Mouse (Mus musculus) left cerebral cortex, postnatal 25 days (tissue): ENCODE data around the gene Ctnnbl1. TPM values are rescaled to one million over a fixed set of nuclear protein-coding genes. Genes with fewer than 3 reads are reported as not detected.

ENCODE experiments used
- DNase-seq, 2 experiments: peaks; one replicate each; pipeline ENCODE4 v3.0.0; 2022; ENCODE audit warnings: low spot score in 2 of 2, mixed read lengths in 1 of 2
- intact Hi-C: fragments of 180-260 bp; cut with DNase I; formaldehyde crosslinking; loops from one replicate; pipeline ENCODE4 v1.15.1; 2025
- total RNA-seq, 2 experiments: library from RNA; stranded (reverse); gene quantifications; 2 replicates each; pipeline ENCODE4 v1.2.3; 2021

The Ctnnbl1 gene
- total RNA-seq, 2 experiments from 2014 or later = 29.1 to 29.4 TPM

DNA sequence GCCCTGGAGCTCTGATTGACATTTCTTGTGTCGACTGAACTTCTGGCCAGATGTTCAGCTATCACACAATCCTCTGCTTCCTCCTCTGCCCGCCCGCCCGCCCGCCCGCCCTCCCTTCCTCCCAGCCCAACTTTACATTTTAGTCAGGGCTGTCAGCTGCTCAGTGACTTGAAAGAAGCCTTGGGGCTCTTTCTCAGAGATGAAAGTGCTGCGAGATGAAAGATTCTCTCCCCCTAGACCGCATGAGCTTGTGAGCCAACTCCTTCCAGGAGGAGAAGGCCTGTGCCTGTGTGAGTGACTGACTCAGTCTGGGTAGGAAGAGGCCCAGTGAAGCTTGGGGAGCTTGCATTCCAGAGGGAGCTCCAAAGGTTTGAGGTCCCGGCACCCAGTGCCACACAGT is 9.4 kb downstream of the Ctnnbl1 start:
- intact Hi-C loops = loop anchor here (5.0 kb wide), 4 partner anchors 56 to 166 kb away; partner anchors contain the start of gene Vstm2l
- DNase-seq = no peak

DNA sequence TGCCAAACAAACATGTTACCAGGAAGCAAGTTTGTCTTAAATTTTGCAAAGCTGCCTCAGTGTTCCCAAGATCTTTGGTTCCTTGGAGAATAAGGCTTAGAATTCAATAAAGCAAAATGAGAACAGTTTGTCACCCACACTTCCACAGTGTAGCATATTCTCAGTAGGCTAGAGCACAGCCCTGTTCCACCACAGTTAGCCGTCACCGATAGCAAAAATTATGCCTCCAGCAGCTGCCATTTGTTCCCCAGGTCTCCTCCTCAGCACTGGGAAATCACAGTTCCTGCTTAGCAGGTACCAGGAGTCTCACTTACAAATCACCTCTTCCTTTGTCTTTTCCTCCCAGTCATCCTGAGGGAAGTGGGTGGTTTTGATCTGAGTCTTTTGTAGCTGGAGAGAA is 10.8 kb downstream of the Ctnnbl1 start:
- DNase-seq = peak in 1 of 2 experiments; percentile 59
- intact Hi-C loops = loop anchor here (5.0 kb wide), 4 partner anchors 54 to 164 kb away; partner anchors contain the start of gene Vstm2l

DNA sequence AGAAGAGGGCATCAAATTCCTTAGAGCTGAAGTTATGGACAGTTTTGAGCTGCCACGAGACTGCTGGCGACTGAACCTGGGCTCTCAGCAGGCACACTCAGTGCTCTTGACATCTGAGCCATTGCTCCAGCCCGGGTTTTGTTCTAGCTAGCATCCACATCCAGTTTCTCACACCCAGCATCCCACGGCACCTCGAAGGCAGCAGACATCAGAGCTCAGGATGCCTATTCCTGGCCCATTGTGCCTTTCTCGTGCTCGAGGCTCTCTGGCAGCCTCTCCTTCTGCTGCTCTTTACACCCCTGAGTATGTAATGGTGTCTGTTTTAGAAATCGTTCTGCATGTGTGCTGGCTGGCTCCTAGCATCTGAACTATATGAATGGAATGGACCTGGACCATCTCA is 13.3 kb downstream of the Ctnnbl1 start:
- intact Hi-C loops = no loop called here
- peak in 1 of 2 experiments; percentile 64 for DNase-seq

DNA sequence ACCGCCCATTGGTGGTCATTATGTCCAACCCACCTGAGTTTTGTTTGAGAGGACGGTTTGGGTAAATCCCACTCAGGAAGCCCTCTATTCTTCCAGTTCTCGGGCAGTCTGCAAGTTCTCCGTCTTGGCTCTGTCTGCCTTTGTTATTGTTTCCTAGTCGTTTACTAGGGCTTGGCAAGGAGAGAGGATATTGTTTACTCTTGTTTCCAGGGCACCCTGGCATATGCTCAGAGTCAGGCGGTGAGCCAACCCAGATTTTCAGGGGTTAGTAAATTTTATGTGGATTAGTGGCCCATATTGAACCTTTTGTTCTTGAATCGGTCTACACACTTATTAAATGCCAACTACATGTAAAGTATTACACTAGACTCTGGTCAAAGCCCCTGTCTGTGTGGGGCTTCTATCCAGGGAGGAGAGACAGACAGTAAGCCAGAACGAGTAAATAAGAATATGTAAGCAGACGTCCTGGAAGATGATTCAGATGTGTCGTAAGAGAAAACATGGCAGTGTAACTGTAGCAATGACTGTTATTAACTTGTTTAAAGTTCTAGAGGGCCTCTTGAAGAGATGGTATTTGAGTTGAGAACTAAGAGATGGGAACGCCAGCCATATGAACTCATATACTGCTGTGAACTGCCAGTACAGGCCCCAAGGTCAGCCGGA is 13.9 kb downstream of the Ctnnbl1 start:
- no peak for DNase-seq
- intact Hi-C loops = no loop called here

DNA sequence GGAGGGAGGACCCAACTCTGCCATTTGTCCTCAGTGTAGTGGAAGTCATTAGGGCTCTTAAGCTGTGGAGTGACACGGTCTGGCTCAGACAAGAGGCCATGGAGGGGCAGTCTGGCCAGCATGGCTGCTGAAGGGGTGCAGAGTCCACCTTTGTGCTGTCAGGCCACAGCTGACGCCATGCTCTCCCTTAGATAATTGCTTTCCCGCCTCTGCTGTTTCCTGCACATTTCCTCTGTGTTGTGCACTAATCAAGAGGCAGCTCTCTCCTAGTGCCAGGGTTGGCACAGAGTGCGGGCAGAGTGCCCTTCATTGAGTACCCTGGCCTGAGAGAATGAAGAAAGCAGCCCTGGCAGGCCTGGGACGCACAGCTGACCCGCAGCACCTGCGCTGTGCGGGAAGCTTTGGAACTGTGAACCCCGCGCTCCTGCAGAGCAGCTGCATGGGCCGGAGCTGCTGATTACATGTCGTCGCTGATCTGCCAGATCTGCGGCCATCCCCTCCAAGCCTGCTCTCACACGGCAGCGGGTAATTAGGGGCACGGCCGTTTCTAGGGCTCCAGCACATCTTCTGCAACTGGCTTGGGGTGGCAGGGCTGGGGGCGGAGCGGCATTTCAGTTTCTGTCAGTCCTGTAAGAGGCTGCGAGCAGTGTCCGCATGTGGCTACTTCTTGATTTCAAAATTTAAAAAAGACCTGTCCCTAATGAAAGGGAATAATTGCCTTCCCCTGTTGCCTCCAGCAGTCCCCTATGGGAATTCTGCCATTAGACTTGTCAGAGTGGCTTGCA is 14.6 kb downstream of the Ctnnbl1 start:
- peak; percentile 39 to 68 for DNase-seq
- intact Hi-C loops = no loop called here

DNA sequence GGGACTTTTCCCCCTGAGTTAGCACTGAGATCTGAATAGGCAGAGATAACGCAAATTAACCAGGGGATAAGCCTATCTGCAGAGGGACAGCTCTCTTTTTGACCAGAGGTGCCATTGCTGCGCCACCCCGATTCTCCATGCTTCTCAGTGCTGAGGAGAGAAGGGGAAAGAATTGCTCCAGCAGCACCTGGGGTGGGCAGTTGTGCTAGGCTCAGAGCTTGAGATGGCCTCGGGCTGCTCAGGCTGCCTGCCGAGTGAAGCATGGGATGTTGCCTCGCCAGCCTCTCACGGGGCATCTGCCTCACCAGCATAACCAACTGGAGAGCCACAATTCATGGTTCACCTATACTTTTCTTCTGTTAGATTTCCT is 15.2 kb downstream of the Ctnnbl1 start:
- intact Hi-C loops = no loop called here
- no peak for DNase-seq

DNA sequence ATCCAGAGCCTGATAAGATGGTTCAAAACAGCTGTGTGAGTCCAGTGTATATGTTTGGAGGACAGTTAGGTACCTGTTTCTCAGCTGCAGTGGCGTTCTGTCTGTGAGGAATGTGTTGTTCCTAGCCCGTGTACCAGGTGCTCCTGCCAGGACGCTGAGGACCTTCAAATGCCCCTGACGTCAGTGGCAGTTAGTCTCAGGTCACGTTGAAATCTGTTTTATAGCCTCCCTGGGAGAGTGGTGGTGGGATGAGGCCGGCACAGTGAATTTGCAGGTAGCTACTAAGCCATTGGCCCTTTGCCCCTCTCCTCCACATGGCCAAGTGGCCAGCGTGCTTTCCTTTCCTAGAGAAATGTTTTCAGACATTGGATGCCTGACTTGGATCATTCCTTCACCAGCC is 18.6 kb downstream of the Ctnnbl1 start:
- DNase-seq = no peak
- intact Hi-C loops = no loop called here

DNA sequence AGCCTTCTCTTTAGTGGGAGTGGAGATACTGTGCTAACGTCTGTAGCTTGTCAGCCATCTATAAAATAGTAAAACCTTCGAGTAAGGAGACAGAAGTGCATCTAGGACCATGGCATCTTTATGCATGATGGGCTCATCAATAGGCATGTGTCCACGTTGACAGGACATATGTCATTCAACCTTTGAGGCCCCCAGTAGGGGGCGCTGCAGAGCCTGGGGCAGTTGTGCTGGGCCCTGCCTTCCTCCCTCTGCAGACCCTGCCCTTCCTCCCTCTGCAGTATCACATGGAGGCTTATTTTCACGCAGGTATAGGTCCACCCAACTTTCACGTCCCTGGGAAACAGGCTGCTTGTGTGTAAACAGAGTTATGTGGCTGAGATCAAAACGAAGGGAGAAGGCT is 19.0 kb downstream of the Ctnnbl1 start:
- intact Hi-C loops = no loop called here

DNA sequence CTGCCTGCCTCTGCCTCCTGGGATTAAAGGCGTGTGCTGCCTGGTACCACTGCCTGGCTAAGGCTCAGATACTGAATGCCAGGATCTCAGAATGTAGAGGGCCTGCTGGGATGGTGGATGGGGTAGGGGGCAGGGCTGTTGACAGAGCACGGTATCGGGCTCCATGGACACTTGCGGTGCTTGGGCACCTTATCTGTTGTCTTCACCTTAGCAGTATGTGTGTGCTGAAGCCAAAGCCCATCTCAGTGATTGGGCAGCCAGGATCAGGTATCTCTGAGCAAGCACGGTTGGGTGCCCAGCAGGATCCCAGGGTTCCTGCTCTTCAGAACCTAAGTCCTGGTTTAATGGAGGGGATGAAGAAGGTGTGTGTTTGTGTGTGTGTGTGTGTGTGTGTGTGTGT is 21.2 kb downstream of the Ctnnbl1 start:
- DNase-seq = no peak
- intact Hi-C loops = no loop called here

More for the DNA sequence above, 19.0 kb downstream of the Ctnnbl1 start:
- no peak for DNase-seq

DNA sequence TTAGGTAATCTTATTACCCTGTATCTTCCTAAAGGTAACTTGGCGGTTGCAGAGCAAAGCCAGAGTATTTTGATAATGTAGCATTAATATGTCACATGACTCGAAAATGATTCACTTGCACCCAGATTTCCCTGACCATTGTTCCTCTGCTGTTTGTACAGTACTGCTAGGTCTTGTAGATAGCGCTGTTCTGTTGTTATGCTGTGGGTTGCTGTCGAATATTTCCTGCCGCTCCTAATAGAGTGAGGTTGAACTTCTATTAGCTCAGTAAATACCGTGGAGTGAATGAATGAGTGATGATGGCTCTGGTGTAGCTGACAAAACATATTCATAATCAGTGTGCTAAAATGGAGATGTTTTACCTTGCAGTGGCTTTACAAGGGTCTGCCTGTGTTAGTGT is 22.5 kb downstream of the Ctnnbl1 start:
- no peak for DNase-seq
- intact Hi-C loops = no loop called here

DNA sequence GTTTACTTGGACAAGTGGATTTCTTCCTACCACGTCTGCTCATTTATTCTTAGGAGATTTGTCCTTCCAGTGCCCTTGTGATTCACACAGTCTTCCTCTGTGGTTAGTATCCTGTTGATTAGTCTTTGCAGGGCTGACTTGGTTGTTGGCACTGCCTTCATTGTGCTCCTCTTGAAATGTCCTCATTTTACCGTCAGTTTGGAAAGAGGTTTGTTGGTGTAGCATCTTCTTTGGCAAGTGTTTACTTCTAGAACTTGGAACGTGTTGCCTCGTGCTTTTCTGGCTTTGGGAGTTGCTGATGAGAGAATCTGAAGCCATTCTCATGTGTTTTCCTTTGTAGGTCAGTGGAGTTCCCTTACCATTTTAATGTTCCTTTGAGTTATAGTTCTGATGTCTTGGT is 25.7 kb downstream of the Ctnnbl1 start:
- intact Hi-C loops = no loop called here
- DNase-seq = no peak

DNA sequence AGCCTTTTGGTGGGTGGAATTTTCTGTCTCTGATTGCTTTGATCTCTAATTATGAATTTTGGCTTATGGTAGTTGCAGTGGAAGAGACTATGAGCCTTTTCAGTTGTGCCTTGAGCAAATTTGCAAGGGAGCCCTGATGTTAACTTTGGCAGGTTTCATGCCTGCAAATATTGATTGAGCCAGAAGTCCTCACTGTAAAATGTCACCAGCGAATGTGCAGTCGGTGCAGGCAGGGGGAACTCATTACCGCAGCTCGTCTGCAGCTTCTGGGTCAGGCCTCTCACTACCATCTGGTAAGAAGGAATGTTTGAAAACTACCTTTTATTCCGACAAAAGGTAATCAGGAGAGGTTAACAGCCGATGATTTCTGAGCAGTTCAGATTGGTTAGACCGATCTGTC is 29.4 kb downstream of the Ctnnbl1 start:
- no peak for DNase-seq
- intact Hi-C loops = no loop called here

DNA sequence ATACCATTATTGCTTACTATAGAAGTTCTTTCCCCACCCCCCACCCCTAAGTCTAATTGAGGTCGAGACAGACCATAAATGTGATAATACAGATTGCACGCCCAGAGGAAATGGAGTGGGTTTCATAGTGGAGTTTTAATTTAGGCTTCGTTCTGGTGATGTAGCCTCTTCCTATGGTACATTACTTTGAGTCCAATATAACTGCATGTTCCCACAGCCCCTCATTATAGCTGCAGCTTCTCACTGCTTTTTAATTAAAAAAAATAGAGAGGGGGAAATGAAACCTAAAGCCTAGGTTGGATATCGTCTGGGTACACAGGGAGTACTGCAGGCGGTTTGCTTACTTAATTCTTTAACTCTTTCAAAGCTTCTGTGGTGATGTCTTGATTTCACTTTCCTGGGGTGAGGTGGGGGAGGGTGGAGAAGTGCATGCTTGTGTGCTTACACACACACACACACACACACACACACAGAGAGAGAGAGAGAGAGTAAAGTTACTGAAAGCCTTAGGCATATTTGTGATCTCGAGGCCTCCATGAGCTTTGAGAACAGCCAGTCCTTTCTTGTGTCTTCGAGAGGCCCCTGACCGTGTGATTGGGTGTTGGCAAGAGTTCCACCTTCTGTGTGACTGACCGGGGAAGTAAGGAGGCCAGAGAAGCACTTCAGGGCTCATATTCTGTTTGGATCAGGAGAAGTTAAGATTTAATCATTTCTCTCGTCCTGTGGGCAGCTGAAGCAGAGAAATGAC is 31.7 kb downstream of the Ctnnbl1 start:
- intact Hi-C loops = no loop called here
- DNase-seq = no peak

DNA sequence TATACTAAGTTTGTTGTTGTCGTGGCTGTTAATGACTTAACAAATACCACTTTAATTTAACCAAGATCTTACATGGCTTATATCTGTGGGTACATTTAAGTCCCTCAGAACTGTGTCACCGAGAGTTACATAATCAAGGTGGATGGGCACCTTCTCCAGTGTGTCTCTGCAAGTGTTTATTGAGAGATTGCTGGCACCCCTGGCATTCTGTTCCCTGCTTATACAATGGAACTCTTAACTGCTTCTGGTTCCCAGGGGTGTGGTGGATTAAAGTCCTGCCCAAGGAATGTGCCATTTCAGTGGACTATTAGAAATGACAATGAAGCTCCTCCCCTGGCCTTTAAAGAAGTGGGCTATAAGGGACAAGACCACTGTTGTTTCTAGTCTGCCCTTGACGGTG is 33.6 kb downstream of the Ctnnbl1 start:
- DNase-seq = no peak
- intact Hi-C loops = no loop called here

DNA sequence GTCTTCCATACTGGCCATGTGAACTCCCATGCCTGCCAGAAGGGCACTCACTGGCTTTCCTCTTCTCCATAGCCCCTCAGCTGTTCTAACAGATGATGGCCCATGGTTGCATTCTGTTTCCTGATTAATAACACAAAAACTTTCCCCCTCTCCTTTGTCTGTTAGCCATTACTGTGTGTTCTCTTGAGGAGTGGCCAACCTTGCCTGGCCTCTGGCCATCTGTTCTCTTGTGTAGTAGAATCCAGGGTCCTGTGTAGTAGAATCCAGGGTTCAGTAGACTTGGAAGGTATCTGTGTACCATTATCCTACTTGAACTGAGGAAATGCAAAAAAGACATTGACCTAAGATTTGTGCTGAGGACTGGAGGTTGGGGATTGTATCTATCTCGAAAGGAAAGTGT is 36.5 kb downstream of the Ctnnbl1 start:
- intact Hi-C loops = no loop called here
- DNase-seq = no peak

DNA sequence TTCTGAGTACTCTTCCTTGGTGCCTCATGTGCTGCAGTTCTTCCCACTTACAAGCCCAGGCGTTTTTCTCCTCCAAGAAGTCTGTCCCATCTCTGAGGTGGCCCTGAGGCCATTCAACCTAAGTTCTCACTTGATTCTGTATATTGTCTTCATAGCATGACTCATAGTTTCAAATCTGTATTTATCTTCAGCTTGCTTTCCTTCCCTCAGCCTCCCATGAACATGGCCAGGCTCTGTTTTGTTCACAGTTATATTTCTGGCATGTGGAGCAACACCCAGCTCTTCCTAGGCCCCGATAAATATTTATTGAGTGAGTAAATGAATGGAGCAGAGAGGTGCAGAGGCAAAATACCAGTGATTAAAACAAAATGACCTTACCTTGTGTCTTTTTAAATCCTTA is 38.8 kb downstream of the Ctnnbl1 start:
- intact Hi-C loops = no loop called here
- DNase-seq = peak in 1 of 2 experiments; percentile 73

DNA sequence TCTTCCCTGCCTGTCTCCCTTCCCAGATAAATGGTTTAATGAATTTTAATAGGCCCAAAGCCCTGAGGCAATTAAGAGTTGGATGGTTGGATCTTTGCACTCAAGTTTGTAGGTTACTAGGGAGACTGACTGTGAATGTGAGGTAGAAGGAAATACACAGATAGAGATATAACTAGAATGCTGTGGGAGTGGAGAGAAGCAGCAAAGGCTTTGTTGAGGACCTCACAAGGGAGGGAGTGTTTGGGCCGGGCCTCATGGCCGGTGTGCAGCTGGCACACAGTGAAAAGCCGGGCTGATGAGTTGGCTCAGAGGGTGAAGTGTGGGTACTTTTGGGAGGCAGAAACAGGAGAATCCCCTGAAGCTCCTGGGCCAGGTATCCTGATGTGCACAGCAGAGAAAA is 43.8 kb downstream of the Ctnnbl1 start:
- intact Hi-C loops = no loop called here
- no peak for DNase-seq

DNA sequence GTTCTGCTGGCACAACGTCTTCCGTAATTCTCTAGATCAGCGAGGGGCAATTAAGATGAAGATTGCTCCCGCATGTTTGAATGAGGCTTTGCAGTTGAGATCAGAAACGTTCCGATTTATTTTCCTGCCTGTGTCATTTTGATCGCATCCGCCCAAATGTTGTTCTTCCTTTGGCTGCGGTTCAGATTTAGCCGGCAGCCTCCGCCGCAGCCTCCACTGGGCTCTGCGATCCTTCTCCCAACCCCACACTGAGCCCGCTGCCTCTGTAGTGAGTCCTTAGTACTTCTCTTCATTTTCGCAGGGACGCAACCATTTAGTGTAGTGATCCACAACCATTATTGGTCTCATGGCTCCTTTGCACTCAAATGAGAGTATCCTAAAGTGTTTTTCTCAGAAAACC is 46.0 kb downstream of the Ctnnbl1 start:
- intact Hi-C loops = no loop called here
- peak in 1 of 2 experiments; percentile 66 for DNase-seq

DNA sequence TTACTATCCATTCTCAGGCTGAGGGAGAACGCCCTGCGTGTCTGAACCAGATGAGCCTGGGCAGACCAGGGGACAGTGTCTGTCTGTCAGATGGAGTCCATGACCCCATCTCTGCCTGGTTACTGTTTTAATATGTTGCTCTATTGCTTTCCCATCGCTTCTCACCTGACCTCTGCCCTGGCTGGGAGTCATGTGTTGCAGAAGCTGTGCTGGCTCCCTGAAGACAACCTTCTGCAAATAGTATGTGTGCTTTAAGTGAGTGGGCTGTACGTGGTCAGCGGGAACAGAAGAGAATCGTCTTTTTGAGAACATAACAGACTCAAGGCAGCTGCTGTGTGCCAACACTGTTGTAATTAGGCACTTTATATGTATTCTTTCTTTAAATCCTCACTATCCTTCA is 47.0 kb downstream of the Ctnnbl1 start:
- DNase-seq = no peak
- intact Hi-C loops = no loop called here

DNA sequence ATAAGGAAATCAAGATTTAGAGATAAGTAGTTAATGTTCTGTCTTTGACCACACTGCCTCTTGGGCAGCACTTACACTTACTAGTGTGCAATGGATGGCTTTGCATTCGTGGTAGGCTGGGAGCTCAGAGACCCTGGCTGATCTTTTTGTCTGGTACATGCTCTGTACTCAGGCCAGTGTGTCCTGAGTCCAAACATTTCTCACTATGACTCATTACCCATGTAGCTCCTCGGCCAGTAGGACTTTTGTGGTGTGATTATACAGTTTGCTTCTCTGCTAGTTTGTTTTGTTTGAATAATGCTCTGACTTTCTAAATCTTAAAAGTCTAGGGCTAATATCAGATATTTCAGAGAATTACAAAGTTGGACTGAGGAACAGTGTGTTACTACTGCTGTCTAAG is 47.4 kb downstream of the Ctnnbl1 start:
- DNase-seq = no peak
- intact Hi-C loops = no loop called here

DNA sequence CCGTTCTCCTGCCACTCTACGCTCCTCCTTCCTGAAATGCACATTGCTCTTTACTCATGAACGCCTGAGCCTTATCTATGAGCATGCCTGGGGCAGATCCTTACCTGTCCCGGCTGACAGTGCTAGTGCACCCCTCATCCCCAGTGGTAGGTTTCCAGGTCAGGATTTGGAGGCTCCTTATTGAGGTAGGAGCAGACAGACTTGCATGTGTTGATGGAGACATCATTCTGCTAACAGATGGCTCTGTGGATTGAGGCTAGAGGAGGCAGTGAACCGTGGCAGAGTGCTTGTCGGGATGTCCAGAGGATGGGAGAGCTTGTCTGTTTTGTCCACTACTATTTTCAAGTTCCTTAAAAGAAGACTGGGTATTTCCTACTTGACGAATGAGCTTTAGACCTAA is 52.0 kb downstream of the Ctnnbl1 start:
- no peak for DNase-seq
- intact Hi-C loops = no loop called here
